Comparison of ENCODE assay signal across 8 mouse cellular contexts in the genomic region with DNA sequence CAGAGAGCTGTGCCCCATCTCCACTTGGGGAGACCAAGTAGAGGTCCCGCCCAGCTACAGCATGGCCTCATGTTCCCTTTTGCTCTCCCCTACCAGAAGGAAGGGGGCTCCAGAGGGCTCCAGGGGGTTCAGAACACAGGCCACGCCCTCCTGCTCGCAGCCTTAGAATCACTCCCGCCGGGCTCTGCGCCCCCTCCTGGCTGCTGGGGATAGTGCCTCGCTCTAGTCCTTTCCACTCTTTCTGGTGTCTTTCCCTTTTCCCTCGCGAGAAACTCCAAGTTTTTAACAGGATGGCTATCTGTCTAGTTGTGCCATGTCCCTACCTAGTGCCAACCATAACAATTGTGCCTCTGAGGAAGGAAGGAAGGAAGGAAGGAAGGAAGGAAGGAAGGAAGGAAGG. TPM values are rescaled to one million over a fixed set of nuclear protein-coding genes. Genes with fewer than 3 reads are reported as not detected.
DNase-seq lines count a peak whose midpoint lies in the region; ATAC-seq lines count a peak whose summit lies in the region.

No protein-coding gene starts in this region.

- H3K36me3 ChIP-seq in intestine, embryonic 16.5 days (ENCODE audit: control insufficient read depth, insufficient read depth, low read length) = no peaks in the 10 kb centered on the region
- no peaks in the 10 kb centered on the region for H3K36me3 ChIP-seq in liver, embryonic 11.5 days (ENCODE audit: control insufficient read depth, insufficient read depth, low read length)
- no peaks in the 10 kb centered on the region for H3K36me3 ChIP-seq in stomach, embryonic 16.5 days (ENCODE audit: control insufficient read depth, insufficient read depth, low read length)

- no peak overlapping the region for H3K27ac ChIP-seq in intestine, embryonic 16.5 days (ENCODE audit: low read length)
- no peak overlapping the region for H3K27ac ChIP-seq in liver, embryonic 11.5 days (ENCODE audit: low read depth, low read length)
- H3K27ac ChIP-seq in stomach, embryonic 16.5 days (ENCODE audit: low read length) = no peak overlapping the region

- intact Hi-C loops in gastrocnemius, postnatal 36 days (cut with DNase I) = loop anchor here (1.0 kb wide), 1 partner anchor 200 kb away; no protein-coding TSS in a partner anchor

- H3K27me3 ChIP-seq in intestine, embryonic 16.5 days (replicated peaks; ENCODE audit: control insufficient read depth, insufficient read depth, low read length) = no peaks in the 10 kb centered on the region
- H3K27me3 ChIP-seq in liver, embryonic 11.5 days (replicated peaks; ENCODE audit: control insufficient read depth, insufficient read depth, low read length) = peaks cover 9% of the 10 kb centered on the region
- H3K27me3 ChIP-seq in stomach, embryonic 16.5 days (ENCODE audit: control insufficient read depth, insufficient read depth, low read length) = no peaks in the 10 kb centered on the region; the same call in 1 of the 2 replicates

- no peaks in the 10 kb centered on the region for H3K9me3 ChIP-seq in intestine, embryonic 16.5 days (ENCODE audit: control insufficient read depth, low read length)
- no peaks in the 10 kb centered on the region for H3K9me3 ChIP-seq in liver, embryonic 11.5 days (ENCODE audit: control insufficient read depth, low read length)
- H3K9me3 ChIP-seq in stomach, embryonic 16.5 days (replicated peaks; ENCODE audit: control insufficient read depth, low read length) = no peaks in the 10 kb centered on the region

- H3K4me3 ChIP-seq in intestine, embryonic 16.5 days (ENCODE audit: low read length) = no peak overlapping the region
- no peak overlapping the region for H3K4me3 ChIP-seq in liver, embryonic 11.5 days (ENCODE audit: low read depth, low read length)
- H3K4me3 ChIP-seq in stomach, embryonic 16.5 days (replicated peaks; ENCODE audit: low read length) = no peak overlapping the region; the same call in 1 of the 2 replicates

- peak; percentile 81 for DNase-seq in A20 (ENCODE audit: low read depth, low spot score)
- peak; percentile 76 for DNase-seq in embryo, embryonic 10 days (ENCODE audit: low spot score)
- peak; percentile 54 to 58 for DNase-seq in gastrocnemius, postnatal 36 days
- DNase-seq in liver, embryonic 11.5 days (ENCODE audit: low spot score) = peak; percentile 69
- peak; percentile 34 to 50 for DNase-seq in natural killer cell, adult 2 months (ENCODE audit: low spot score in 2 of 2)

- WGBS in intestine, embryonic 16.5 days = 11% methylated on average over 9 of the region's 9 CpGs
- WGBS in liver, embryonic 11.5 days = 3% methylated on average over 9 of the region's 9 CpGs
- 11% methylated on average over 9 of the region's 9 CpGs for WGBS in stomach, embryonic 16.5 days

- peak; percentile 70 for ATAC-seq in activated CD4-positive, CD25-positive, alpha-beta regulatory T cell, adult 4 months
- ATAC-seq in intestine, embryonic 16.5 days = peak; percentile 43; the same call in 1 of the 2 replicates
- ATAC-seq in liver, embryonic 11.5 days (replicated peaks; ENCODE audit: low FRiP score) = peak; percentile 62
- ATAC-seq in stomach, embryonic 16.5 days (ENCODE audit: insufficient read depth, low FRiP score) = peak; percentile 61; the same call in 1 of the 2 replicates

- 0 out of 2 replicates have a peak overlapping the region, but pooled peaks have one; percentile 30 for H3K9ac ChIP-seq in intestine, embryonic 16.5 days (ENCODE audit: low read depth, low read length)
- 0 out of 2 replicates have a peak overlapping the region, but pooled peaks have one; percentile 16 for H3K9ac ChIP-seq in liver, embryonic 11.5 days (ENCODE audit: low read depth, low read length)
- H3K9ac ChIP-seq in stomach, embryonic 16.5 days (ENCODE audit: low read length) = 0 out of 2 replicates have a peak overlapping the region, but pooled peaks have one; percentile 17

- H3K4me1 ChIP-seq in intestine, embryonic 16.5 days (ENCODE audit: control insufficient read depth, insufficient read depth, low read length) = peaks cover 8% of the 10 kb centered on the region
- H3K4me1 ChIP-seq in liver, embryonic 11.5 days (replicated peaks; ENCODE audit: control insufficient read depth, insufficient read depth, low read length) = peaks cover 19% of the 10 kb centered on the region
- peaks cover 5% of the 10 kb centered on the region; the same call in 1 of the 2 replicates for H3K4me1 ChIP-seq in stomach, embryonic 16.5 days (ENCODE audit: control insufficient read depth, insufficient read depth, low read length)

- peak overlapping the region; percentile 34 for H3K4me2 ChIP-seq in intestine, embryonic 16.5 days (ENCODE audit: low read depth, low read length)
- peak overlapping the region; percentile 54 for H3K4me2 ChIP-seq in liver, embryonic 11.5 days
- H3K4me2 ChIP-seq in stomach, embryonic 16.5 days (ENCODE audit: low read depth, low read length) = peak overlapping the region; percentile 30

RNA-seq across cellular contexts. Expression of a gene that starts 16.5 kb away (rescaled TPM):
- under 1 TPM in 1 of 2 experiments, not detected in 1; 0.30 TPM for polyA plus RNA-seq in activated CD4-positive, CD25-positive, alpha-beta regulatory T cell, adult 4 months (2017; shearing (Covaris generic))
- total RNA-seq in gastrocnemius, postnatal 36 days (2021) = under 1 TPM; 0.47 to 0.82 TPM
- polyA plus RNA-seq in intestine, embryonic 16.5 days (2015; fragmentation: Nextera tagmentation; extraction: Ambion mirVana) = 0.11 TPM in 1 of 2 replicates, not detected in the other
- polyA plus RNA-seq in liver, embryonic 11.5 days (2014; fragmentation: Nextera tagmentation; extraction: Ambion mirVana) = 0.12 TPM in 1 of 2 replicates, not detected in the other
- polyA plus RNA-seq in stomach, embryonic 16.5 days (2015; fragmentation: Nextera tagmentation; extraction: Ambion mirVana) = not detected in 2 replicates

RNA-seq across cellular contexts. Expression of a gene that starts 38.0 kb away (rescaled TPM):
- polyA plus RNA-seq in activated CD4-positive, CD25-positive, alpha-beta regulatory T cell, adult 4 months (2017; shearing (Covaris generic)) = 100 to 1,000 TPM in 1 of 2 experiments, 10 to 100 TPM in 1; 72.3 to 103 TPM
- total RNA-seq in gastrocnemius, postnatal 36 days (2021) = 100 to 1,000 TPM; 131 to 146 TPM
- polyA plus RNA-seq in intestine, embryonic 16.5 days (2015; fragmentation: Nextera tagmentation; extraction: Ambion mirVana) = 121 and 132 TPM in 2 replicates
- 96.1 and 100 TPM in 2 replicates for polyA plus RNA-seq in liver, embryonic 11.5 days (2014; fragmentation: Nextera tagmentation; extraction: Ambion mirVana)
- polyA plus RNA-seq in stomach, embryonic 16.5 days (2015; fragmentation: Nextera tagmentation; extraction: Ambion mirVana) = 111 and 130 TPM in 2 replicates
